Mouse (Mus musculus): ENCODE measurements at regions not wholly inside any gene's neighbourhood (a gene's known extent, or its start where the extent isn't known, plus 50 kb on each side); places are given as distances from the start of the nearest gene placed in this dataset.

- no peak for DNase-seq
These were observed 58.8 kb upstream of the L3mbtl3 start for GRCm38 (mm10) chr10:26434586-26434985.

GRCm38 (mm10) chr10:26440720-26441119 is 64.9 kb upstream of the L3mbtl3 start:
- peak; percentile 3 to 21 for DNase-seq

- DNase-seq = peak; percentile 35 to 41
These were observed 108.5 kb upstream of the L3mbtl3 start for GRCm38 (mm10) chr10:26484311-26484710.

- DNase-seq = no peak
These were observed 115.6 kb upstream of the L3mbtl3 start for GRCm38 (mm10) chr10:26491351-26491750.

GRCm38 (mm10) chr10:26492146-26492545 is 116.4 kb upstream of the L3mbtl3 start:
- DNase-seq = no peak

GRCm38 (mm10) chr10:26492856-26493484 is 117.2 kb upstream of the L3mbtl3 start:
- DNase-seq = no peak

GRCm38 (mm10) chr10:26493801-26494200 is 118.0 kb upstream of the L3mbtl3 start:
- no peak for DNase-seq

GRCm38 (mm10) chr10:26494380-26494781 is 118.6 kb upstream of the L3mbtl3 start:
- peak; percentile 39 to 73 for DNase-seq

- no peak for DNase-seq
These were observed 124.6 kb upstream of the L3mbtl3 start for GRCm38 (mm10) chr10:26500265-26500935.

GRCm38 (mm10) chr10:26520879-26521278 is 145.1 kb upstream of the L3mbtl3 start:
- no peak for DNase-seq

- no peak for DNase-seq
These were observed 150.2 kb upstream of the L3mbtl3 start for GRCm38 (mm10) chr10:26525848-26526546.

GRCm38 (mm10) chr10:26540189-26540588 is 164.4 kb upstream of the L3mbtl3 start:
- DNase-seq = no peak

GRCm38 (mm10) chr10:26544061-26544460 is 168.3 kb upstream of the L3mbtl3 start:
- no peak for DNase-seq

GRCm38 (mm10) chr10:26544796-26545195 is 169.0 kb upstream of the L3mbtl3 start:
- DNase-seq = no peak

GRCm38 (mm10) chr10:26556246-26556645 is 180.5 kb upstream of the L3mbtl3 start:
- no peak for DNase-seq

- DNase-seq = no peak
These were observed 182.3 kb upstream of the L3mbtl3 start for GRCm38 (mm10) chr10:26558118-26558517.

GRCm38 (mm10) chr10:26559323-26559722 is 183.6 kb upstream of the L3mbtl3 start:
- DNase-seq = no peak

GRCm38 (mm10) chr10:26560456-26560855 is 184.7 kb upstream of the L3mbtl3 start:
- no peak for DNase-seq

- DNase-seq = peak in 1 of 2 experiments; percentile 4
These were observed 188.7 kb upstream of the L3mbtl3 start for GRCm38 (mm10) chr10:26564462-26564861.

- DNase-seq = no peak
These were observed 185.6 kb upstream of the Arhgap18 start for GRCm38 (mm10) chr10:26567613-26568012.

GRCm38 (mm10) chr10:26570468-26570867 is 182.8 kb upstream of the Arhgap18 start:
- no peak for DNase-seq

- no peak for DNase-seq
These were observed 181.8 kb upstream of the Arhgap18 start for GRCm38 (mm10) chr10:26571377-26571776.

- DNase-seq = no peak
These were observed 177.1 kb upstream of the Arhgap18 start for GRCm38 (mm10) chr10:26576153-26576552.

- DNase-seq = no peak
These were observed 176.1 kb upstream of the Arhgap18 start for GRCm38 (mm10) chr10:26577087-26577486.
